Mouse (Mus musculus): ENCODE results near the gene Ip6k1. TPM values are rescaled to one million over a fixed set of nuclear protein-coding genes. Genes with fewer than 3 reads are reported as not detected.

The Ip6k1 gene
- polyA plus RNA-seq, 1 experiment from 2014 or later = 71.9 TPM

GRCm38 (mm10) chr9:107984052-107984753 is 18.1 kb upstream of the Ip6k1 start:
- H3K4me1 ChIP-seq = peaks cover 64% of the 10 kb centered on the region
- H3K9me3 ChIP-seq = no peaks in the 10 kb centered on the region
- H3K4me3 ChIP-seq = peak overlapping the region; percentile 80
- H3K27ac ChIP-seq = peak overlapping the region; percentile 100
- WGBS = 26% methylated on average over 19 of the region's 19 CpGs
- ATAC-seq (ENCODE audit: insufficient number of reproducible peaks, insufficient read depth, low FRiP score, low TSS enrichment, low read depth) = no peak
- H3K27me3 ChIP-seq = no peaks in the 10 kb centered on the region
- peak overlapping the region; percentile 90 for H3K9ac ChIP-seq
- peak overlapping the region; percentile 89 for H3K4me2 ChIP-seq
- H3K36me3 ChIP-seq = no peaks in the 10 kb centered on the region

- peaks cover 64% of the 10 kb centered on the region for H3K4me1 ChIP-seq
- H3K27ac ChIP-seq = peak overlapping the region; percentile 100
- peak overlapping the region; percentile 80 for H3K4me3 ChIP-seq
- H3K36me3 ChIP-seq = no peaks in the 10 kb centered on the region
- H3K4me2 ChIP-seq = peak overlapping the region; percentile 89
- peak overlapping the region; percentile 90 for H3K9ac ChIP-seq
- H3K9me3 ChIP-seq = no peaks in the 10 kb centered on the region
- H3K27me3 ChIP-seq = no peaks in the 10 kb centered on the region
- ATAC-seq (ENCODE audit: insufficient number of reproducible peaks, insufficient read depth, low FRiP score, low TSS enrichment, low read depth) = no peak
- WGBS = 24% methylated on average over 9 of the region's 9 CpGs
Measured at GRCm38 (mm10) chr9:107984754-107985055, 17.6 kb upstream of the Ip6k1 start.

GRCm38 (mm10) chr9:107985131-107986119 is 16.9 kb upstream of the Ip6k1 start, which contains the start of gene Inka1:
Inka1 (minus strand) TSS chr9:107985879.
- Histone ChIP-seq H3K4me1 (peaks cover 59% of the 10 kb centered on the region), H3K9ac (peak within 1 kb of the TSS; percentile 90), H3K36me3 (no peaks in the 10 kb centered on the region), H3K9me3 (no peaks in the 10 kb centered on the region), H3K4me3 (peak within 1 kb of the TSS; percentile 80), H3K27me3 (no peaks in the 10 kb centered on the region), H3K27ac (peak within 1 kb of the TSS; percentile 100), H3K4me2 (peak within 1 kb of the TSS; percentile 89)
- WGBS = under 1% methylated on average over 58 of the region's 58 CpGs
- ATAC-seq (ENCODE audit: insufficient number of reproducible peaks, insufficient read depth, low FRiP score, low TSS enrichment, low read depth) = peak; percentile 71

GRCm38 (mm10) chr9:107986376-107986775 is 15.9 kb upstream of the Ip6k1 start:
- no peak for ATAC-seq (ENCODE audit: insufficient number of reproducible peaks, insufficient read depth, low FRiP score, low TSS enrichment, low read depth)
- Histone ChIP-seq H3K27me3 (no peaks in the 10 kb centered on the region), H3K4me1 (peaks cover 49% of the 10 kb centered on the region), H3K9me3 (no peaks in the 10 kb centered on the region), H3K4me2 (peak overlapping the region; percentile 89), H3K36me3 (no peaks in the 10 kb centered on the region), H3K9ac (peak overlapping the region; percentile 90; the same call in 1 of the 2 replicates), H3K27ac (peak overlapping the region; percentile 100), H3K4me3 (peak overlapping the region; percentile 80)
- 3% methylated on average over 18 of the region's 18 CpGs for WGBS

- no peaks in the 10 kb centered on the region for H3K9me3 ChIP-seq
- no peaks in the 10 kb centered on the region for H3K36me3 ChIP-seq
- no peak for ATAC-seq (ENCODE audit: insufficient number of reproducible peaks, insufficient read depth, low FRiP score, low TSS enrichment, low read depth)
- H3K27ac ChIP-seq = peak overlapping the region; percentile 100; the same call in 1 of the 2 replicates
- H3K4me3 ChIP-seq = no peak overlapping the region
- H3K4me2 ChIP-seq = no peak overlapping the region
- H3K9ac ChIP-seq = no peak overlapping the region
- 45% methylated on average over 3 of the region's 3 CpGs for WGBS
- no peaks in the 10 kb centered on the region for H3K27me3 ChIP-seq
- H3K4me1 ChIP-seq = peaks cover 42% of the 10 kb centered on the region
Measured at GRCm38 (mm10) chr9:107987950-107988349, 14.4 kb upstream of the Ip6k1 start.

GRCm38 (mm10) chr9:107992197-107992596 is 10.1 kb upstream of the Ip6k1 start, which contains the start of gene Cdhr4:
Cdhr4 (plus strand) TSS chr9:107992497.
- H3K4me1 ChIP-seq = peaks cover 12% of the 10 kb centered on the region
- ATAC-seq (ENCODE audit: insufficient number of reproducible peaks, insufficient read depth, low FRiP score, low TSS enrichment, low read depth) = no peak
- 0 out of 2 replicates have a peak within 1 kb of the TSS, but pooled peaks have one; percentile 36 for H3K9ac ChIP-seq
- H3K4me2 ChIP-seq = no peak within 1 kb of the TSS
- no peaks in the 10 kb centered on the region for H3K9me3 ChIP-seq
- peak within 1 kb of the TSS; percentile 13; the same call in 1 of the 2 replicates for H3K27ac ChIP-seq
- no peaks in the 10 kb centered on the region for H3K36me3 ChIP-seq
- H3K4me3 ChIP-seq = no peak within 1 kb of the TSS
- no peaks in the 10 kb centered on the region for H3K27me3 ChIP-seq
- 31% methylated on average over 2 of the region's 2 CpGs for WGBS

- WGBS = 77% methylated on average over 11 of the region's 11 CpGs
- Histone ChIP-seq H3K27ac (no peak overlapping the region), H3K36me3 (no peaks in the 10 kb centered on the region), H3K4me1 (peaks cover 9% of the 10 kb centered on the region), H3K9me3 (no peaks in the 10 kb centered on the region), H3K9ac (0 out of 2 replicates have a peak overlapping the region, but pooled peaks have one; percentile 36), H3K27me3 (no peaks in the 10 kb centered on the region), H3K4me2 (no peak overlapping the region), H3K4me3 (no peak overlapping the region)
- no peak for ATAC-seq (ENCODE audit: insufficient number of reproducible peaks, insufficient read depth, low FRiP score, low TSS enrichment, low read depth)
Measured at GRCm38 (mm10) chr9:107993013-107993412, 9.3 kb upstream of the Ip6k1 start.

- H3K9ac ChIP-seq = no peak overlapping the region
- H3K27me3 ChIP-seq = no peaks in the 10 kb centered on the region
- H3K36me3 ChIP-seq = no peaks in the 10 kb centered on the region
- H3K4me2 ChIP-seq = no peak overlapping the region
- H3K9me3 ChIP-seq = no peaks in the 10 kb centered on the region
- H3K4me3 ChIP-seq = no peak overlapping the region
- no peak overlapping the region for H3K27ac ChIP-seq
- peaks cover 8% of the 10 kb centered on the region for H3K4me1 ChIP-seq
- WGBS = 65% methylated on average over 2 of the region's 2 CpGs
- ATAC-seq (ENCODE audit: insufficient number of reproducible peaks, insufficient read depth, low FRiP score, low TSS enrichment, low read depth) = no peak
Measured at GRCm38 (mm10) chr9:107994464-107994863, 7.8 kb upstream of the Ip6k1 start.

GRCm38 (mm10) chr9:107995513-107995912 is 6.8 kb upstream of the Ip6k1 start:
- ATAC-seq (ENCODE audit: insufficient number of reproducible peaks, insufficient read depth, low FRiP score, low TSS enrichment, low read depth) = no peak
- Histone ChIP-seq H3K27me3 (no peaks in the 10 kb centered on the region), H3K9ac (no peak overlapping the region), H3K36me3 (no peaks in the 10 kb centered on the region), H3K9me3 (no peaks in the 10 kb centered on the region), H3K4me3 (no peak overlapping the region), H3K4me1 (peaks cover 8% of the 10 kb centered on the region), H3K27ac (no peak overlapping the region), H3K4me2 (no peak overlapping the region)
- 93% methylated on average over 21 of the region's 21 CpGs for WGBS

GRCm38 (mm10) chr9:107996049-107996448 is 6.3 kb upstream of the Ip6k1 start, which contains the start of gene Gm20662:
Gm20662 (plus strand) TSS chr9:107996349.
- no peak for ATAC-seq (ENCODE audit: insufficient number of reproducible peaks, insufficient read depth, low FRiP score, low TSS enrichment, low read depth)
- H3K4me2 ChIP-seq = no peak within 1 kb of the TSS

GRCm38 (mm10) chr9:108002778-108003530 is 653 bp downstream of the Ip6k1 start:
- peak overlapping the region; percentile 98 for H3K9ac ChIP-seq
- H3K4me3 ChIP-seq = peak overlapping the region; percentile 99
- H3K27me3 ChIP-seq = no peaks in the 10 kb centered on the region
- no peak; the same call in 1 of the 2 replicates for ATAC-seq (ENCODE audit: insufficient number of reproducible peaks, insufficient read depth, low FRiP score, low TSS enrichment, low read depth)
- H3K9me3 ChIP-seq = no peaks in the 10 kb centered on the region
- H3K27ac ChIP-seq = peak overlapping the region; percentile 93
- peaks cover 3% of the 10 kb centered on the region; the same call in 1 of the 2 replicates for H3K36me3 ChIP-seq
- H3K4me1 ChIP-seq = peaks cover 26% of the 10 kb centered on the region
- WGBS = under 1% methylated on average over 50 of the region's 50 CpGs
- peak overlapping the region; percentile 69 for H3K4me2 ChIP-seq

More at GRCm38 (mm10) chr9:107996049-107996448, 6.3 kb upstream of the Ip6k1 start, which contains the start of gene Gm20662:
- Histone ChIP-seq H3K27ac (no peak within 1 kb of the TSS), H3K4me1 (peaks cover 8% of the 10 kb centered on the region), H3K4me3 (no peak within 1 kb of the TSS), H3K36me3 (no peaks in the 10 kb centered on the region), H3K9ac (no peak within 1 kb of the TSS), H3K9me3 (no peaks in the 10 kb centered on the region), H3K27me3 (no peaks in the 10 kb centered on the region)
- WGBS = 90% methylated on average over 5 of the region's 5 CpGs

Data from embryonic facial prominence, embryonic 13.5 days (tissue).